Mouse (Mus musculus) lung, postnatal 36 days (tissue): ENCODE results near the gene Hsf4.
A peak's percentile ranks its signal among the peaks of the same experiment; 100 is the strongest.

Experiments used
- DNase-seq: peaks from one replicate; pipeline ENCODE4 v3.0.0; 2022; ENCODE audit warnings: mixed read lengths

Hsf4 gene

DNA sequence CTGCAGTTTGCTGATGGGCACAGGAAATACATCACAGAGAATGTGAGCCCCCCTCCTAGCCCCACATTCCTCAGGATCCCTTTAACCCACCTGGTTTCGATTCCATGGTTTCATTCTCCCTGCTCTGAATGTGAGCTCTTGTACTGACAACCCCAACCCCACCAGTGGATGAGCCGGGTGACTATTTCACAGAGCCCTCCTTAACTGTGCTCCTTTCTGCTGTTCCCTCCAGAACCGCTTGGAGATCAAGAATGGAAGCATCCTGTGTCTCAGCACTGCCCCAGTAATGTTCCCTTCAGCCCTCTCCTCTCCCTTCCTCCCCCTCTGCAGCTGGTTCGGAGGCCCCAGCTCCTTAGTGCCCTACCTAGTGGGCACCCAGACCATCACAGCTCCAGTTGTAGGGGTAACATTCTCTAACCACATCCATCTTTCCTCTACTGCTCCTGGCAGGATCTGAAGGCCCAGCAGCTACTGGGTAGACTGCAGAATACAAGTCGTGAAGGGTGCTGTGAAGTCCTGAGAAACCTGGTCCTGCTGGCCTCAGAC, 36.6 kb downstream of the Hsf4 start:
- no peak for DNase-seq

DNA sequence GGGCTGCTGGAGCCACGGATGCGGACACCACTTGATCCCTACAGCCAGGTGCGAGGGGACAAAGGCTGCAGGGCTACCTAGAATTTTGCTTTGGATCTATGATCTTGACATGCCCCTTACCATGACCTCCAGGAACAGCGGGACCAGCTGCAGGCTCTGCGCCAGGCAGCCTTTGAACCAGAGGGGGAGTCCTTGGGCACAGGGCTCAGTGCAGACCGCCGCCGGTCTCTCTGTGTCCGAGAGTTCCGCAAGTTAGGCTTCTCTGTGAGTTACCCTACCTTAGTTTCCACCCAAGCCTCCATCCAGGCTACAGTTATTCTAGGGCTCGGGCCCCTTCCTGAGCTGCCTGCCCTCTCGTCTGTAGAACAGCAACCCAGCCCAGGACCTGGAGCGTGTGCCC, 38.1 kb downstream of the Hsf4 start:
- DNase-seq: no peak

- DNase-seq: no peak
Observed at GRCm38 (mm10) chr8:105308428-105308827, 38.8 kb downstream of the Hsf4 start.

GRCm38 (mm10) chr8:105309142-105309847, 39.7 kb downstream of the Hsf4 start:
- DNase-seq: no peak

- DNase-seq: no peak
Observed at GRCm38 (mm10) chr8:105310118-105310517, 40.5 kb downstream of the Hsf4 start.

GRCm38 (mm10) chr8:105311718-105312117, 42.1 kb downstream of the Hsf4 start:
- no peak for DNase-seq

DNA sequence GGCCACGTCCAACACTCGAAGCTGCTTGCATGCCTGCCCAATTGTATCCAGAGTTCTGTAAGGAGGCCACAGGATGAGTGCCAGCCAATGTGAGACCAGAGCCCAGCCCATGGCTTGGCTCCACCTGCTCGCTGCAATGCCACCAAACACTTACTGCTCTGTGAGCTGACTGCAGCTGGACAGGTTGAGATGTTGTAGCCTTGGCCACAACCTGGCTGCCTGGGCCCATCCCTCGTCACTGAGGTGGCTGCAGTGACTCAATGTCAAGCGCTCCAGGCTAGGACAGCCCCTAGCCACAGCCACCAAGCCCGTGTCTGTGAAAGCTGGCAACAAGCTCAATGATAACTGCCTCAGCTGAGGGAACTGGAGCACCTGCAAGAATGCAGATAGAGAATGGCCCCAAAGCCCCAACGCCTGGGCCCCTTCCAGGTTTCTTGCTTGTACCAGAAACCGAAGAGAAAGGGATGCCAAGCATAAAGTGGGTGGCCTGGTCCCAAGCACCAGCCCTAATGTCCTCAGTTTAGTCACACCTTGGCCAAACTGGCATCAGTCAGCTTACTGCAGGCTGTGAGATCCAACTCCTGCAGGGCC, 43.4 kb downstream of the Hsf4 start:
- DNase-seq: no peak

GRCm38 (mm10) chr8:105313622-105314402, 44.2 kb downstream of the Hsf4 start:
- no peak for DNase-seq

- peak; percentile 43 for DNase-seq
Observed at GRCm38 (mm10) chr8:105315073-105315769, 45.6 kb downstream of the Hsf4 start.

- peak; percentile 87 for DNase-seq
Observed at GRCm38 (mm10) chr8:105317941-105318340, 48.3 kb downstream of the Hsf4 start.

- DNase-seq: peak; percentile 78
Observed at GRCm38 (mm10) chr8:105318662-105319190, 49.1 kb downstream of the Hsf4 start.

- no peak for DNase-seq
Observed at GRCm38 (mm10) chr8:105323183-105323582, 53.6 kb downstream of the Hsf4 start.
